In the genomic region with DNA sequence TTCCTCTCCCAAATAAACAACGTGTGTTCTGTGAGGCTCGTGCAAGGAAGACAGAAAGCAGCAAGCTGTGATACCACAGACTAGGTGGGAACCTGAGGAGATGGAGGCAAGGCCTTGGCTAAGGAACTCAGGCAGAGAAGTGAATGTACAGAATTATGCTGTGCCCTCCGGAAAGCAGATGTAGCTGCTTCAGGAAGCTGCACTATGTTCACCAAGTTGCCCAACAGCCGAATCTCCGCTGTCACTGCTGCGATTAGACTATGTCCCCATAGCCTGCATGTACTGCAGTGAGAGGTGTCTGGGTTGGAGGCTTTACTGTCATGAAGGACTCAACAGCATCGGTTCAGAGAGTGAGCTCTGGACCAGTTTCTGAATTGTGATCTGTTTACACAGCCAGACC, we compare ENCODE assay signal across 23 mouse cellular contexts.
"Had no signal": no experiment of that assay in that cellular context is flagged by ENCODE, and none has a peak within 500 bp of the region (broad histone marks: within the 10 kb centered on the region; RNA-seq: fewer than 3 reads in every experiment).

No protein-coding gene starts in this region.

- H3K27ac ChIP-seq: gastrocnemius, adult 2 months; heart, embryonic 10.5 days; hindbrain, embryonic 13.5 days; hindbrain, embryonic 15.5 days; hindbrain, postnatal 0 days; kidney, embryonic 15.5 days; kidney, postnatal 0 days; left cerebral cortex, adult 2 months; limb, embryonic 10.5 days; limb, embryonic 12.5 days had no signal

- ATAC-seq: hindbrain, postnatal 0 days; intestine, embryonic 16.5 days had no signal

- H3K4me3 ChIP-seq: gastrocnemius, adult 2 months; heart, embryonic 10.5 days; heart, embryonic 12.5 days; hindbrain, embryonic 13.5 days; hindbrain, embryonic 15.5 days; kidney, embryonic 15.5 days; left cerebral cortex, adult 2 months; limb, embryonic 10.5 days; limb, embryonic 12.5 days had no signal

- DNase-seq: gastrocnemius, adult 2 months; gastrocnemius, postnatal 10 days; gastrocnemius, postnatal 25 days; heart, adult 18-20 months; heart, postnatal 14 days; heart, postnatal 36 days; kidney, adult 11 months; kidney, adult 2 months; kidney, adult 9 months; kidney, postnatal 14 days; kidney, postnatal 36 days; liver had no signal
